Mouse (Mus musculus) stomach, postnatal 0 days (tissue): ENCODE data around the gene Ifitm10.

ENCODE experiments used
- CTCF ChIP-seq: IDR thresholded peaks from 2 replicates; pipeline ENCODE4 v1.5.1; 2016; ENCODE audit warnings: antibody characterized with exemption, low read depth, mild to moderate bottlenecking, moderate library complexity
- EP300 ChIP-seq: optimal IDR thresholded peaks from 2 replicates; pipeline ENCODE3; 2016; ENCODE audit warnings: antibody characterized with exemption

GRCm38 (mm10) chr7:142385742-142386403 is 12.3 kb upstream of the Ifitm10 start:
- TF ChIP-seq CTCF, result no peak
- TF ChIP-seq EP300, result no peak
